13 mouse cellular contexts compared by ENCODE assay signal in the genomic region with DNA sequence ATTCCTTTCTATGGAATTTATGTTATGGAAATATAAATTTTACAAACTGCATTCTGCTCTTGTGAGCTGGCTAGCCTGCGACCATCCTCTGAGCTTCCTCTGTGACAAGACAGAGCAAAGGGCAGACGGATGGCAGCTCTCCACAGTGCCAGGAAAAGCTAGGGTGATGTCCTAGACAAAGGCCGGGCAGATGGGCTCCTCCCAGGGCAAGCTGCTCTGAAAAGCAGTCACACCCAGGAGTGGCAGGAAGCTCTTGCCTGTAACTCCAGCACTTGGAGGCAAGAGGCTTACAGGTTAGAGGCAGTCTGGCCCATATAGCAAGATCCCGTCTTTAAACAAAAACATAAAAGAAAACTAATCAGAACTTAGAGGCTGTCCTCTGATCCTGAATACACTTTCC. TPM values are rescaled to one million over a fixed set of nuclear protein-coding genes. Genes with fewer than 3 reads are reported as not detected.
A peak's percentile ranks its signal among the peaks of the same experiment; 100 is the strongest.
DNase-seq lines count a peak whose midpoint lies in the region; ATAC-seq lines count a peak whose summit lies in the region.
"Had no signal": no experiment of that assay in that cellular context is flagged by ENCODE, and none has a peak within 500 bp of the region (broad histone marks: within the 10 kb centered on the region; RNA-seq: fewer than 3 reads in every experiment).

No protein-coding gene starts in this region.

- peaks cover 59% of the 10 kb centered on the region for H3K36me3 ChIP-seq in hindbrain, embryonic 12.5 days
- peaks cover 82% of the 10 kb centered on the region for H3K36me3 ChIP-seq in hindbrain, embryonic 14.5 days (replicated peaks; ENCODE audit: control insufficient read depth, insufficient read depth)
- peaks cover 52% of the 10 kb centered on the region for H3K36me3 ChIP-seq in midbrain, embryonic 12.5 days
- peaks cover 49% of the 10 kb centered on the region; the same call in 1 of the 2 replicates for H3K36me3 ChIP-seq in midbrain, embryonic 15.5 days (replicated peaks)
- peaks cover 56% of the 10 kb centered on the region for H3K36me3 ChIP-seq in forebrain, embryonic 12.5 days (replicated peaks)

- H3K4me2 ChIP-seq in hindbrain, embryonic 12.5 days (replicated peaks), result no peak overlapping the region
- no peak overlapping the region for H3K4me2 ChIP-seq in hindbrain, embryonic 14.5 days (replicated peaks)
- H3K4me2 ChIP-seq in midbrain, embryonic 12.5 days (replicated peaks), result no peak overlapping the region
- H3K4me2 ChIP-seq in midbrain, embryonic 15.5 days, result no peak overlapping the region
- no peak overlapping the region for H3K4me2 ChIP-seq in forebrain, embryonic 12.5 days

- H3K9me3 ChIP-seq in hindbrain, embryonic 12.5 days (replicated peaks), result no peaks in the 10 kb centered on the region
- H3K9me3 ChIP-seq in hindbrain, embryonic 14.5 days (ENCODE audit: control insufficient read depth, low read length), result no peaks in the 10 kb centered on the region
- H3K9me3 ChIP-seq in midbrain, embryonic 12.5 days, result no peaks in the 10 kb centered on the region
- H3K9me3 ChIP-seq in midbrain, embryonic 15.5 days, result no peaks in the 10 kb centered on the region
- no peaks in the 10 kb centered on the region for H3K9me3 ChIP-seq in forebrain, embryonic 12.5 days
- H3K9me3 ChIP-seq: forebrain, embryonic 10.5 days had no signal

- H3K9ac ChIP-seq in hindbrain, embryonic 12.5 days, result no peak overlapping the region
- no peak overlapping the region for H3K9ac ChIP-seq in hindbrain, embryonic 14.5 days
- H3K9ac ChIP-seq in midbrain, embryonic 12.5 days (replicated peaks), result no peak overlapping the region
- H3K9ac ChIP-seq in midbrain, embryonic 15.5 days, result no peak overlapping the region
- H3K9ac ChIP-seq in forebrain, embryonic 12.5 days, result no peak overlapping the region

- peaks cover 33% of the 10 kb centered on the region for H3K4me1 ChIP-seq in hindbrain, embryonic 12.5 days
- peaks cover 18% of the 10 kb centered on the region for H3K4me1 ChIP-seq in hindbrain, embryonic 14.5 days (replicated peaks; ENCODE audit: control insufficient read depth, insufficient read depth, low read length)
- peaks cover 23% of the 10 kb centered on the region for H3K4me1 ChIP-seq in midbrain, embryonic 12.5 days
- H3K4me1 ChIP-seq in midbrain, embryonic 15.5 days, result peaks cover 20% of the 10 kb centered on the region
- H3K4me1 ChIP-seq in forebrain, embryonic 12.5 days, result peaks cover 24% of the 10 kb centered on the region

- DNase-seq in hindbrain, embryonic 14.5 days (ENCODE audit: low spot score), result no peak
- DNase-seq in cerebellum, postnatal 36 days, result peak; percentile 68 to 69
- DNase-seq in retina, embryonic 14.5 days (ENCODE audit: low spot score), result peak; percentile 24
- DNase-seq in thymus, postnatal 25 days, result no peak
- DNase-seq: gastrocnemius, postnatal 10 days had no signal

- 0 out of 2 replicates have a peak overlapping the region, but pooled peaks have one; percentile 25 for H3K27ac ChIP-seq in hindbrain, embryonic 12.5 days
- H3K27ac ChIP-seq in hindbrain, embryonic 14.5 days, result no peak overlapping the region
- 0 out of 2 replicates have a peak overlapping the region, but pooled peaks have one; percentile 21 for H3K27ac ChIP-seq in midbrain, embryonic 12.5 days (replicated peaks)
- H3K27ac ChIP-seq in midbrain, embryonic 15.5 days, result no peak overlapping the region
- H3K27ac ChIP-seq in forebrain, embryonic 12.5 days, result no peak overlapping the region

- WGBS in hindbrain, embryonic 12.5 days, result 46% methylated on average over 4 of the region's 4 CpGs
- WGBS in hindbrain, embryonic 14.5 days, result 47% methylated on average over 4 of the region's 4 CpGs
- WGBS in midbrain, embryonic 12.5 days, result 66% methylated on average over 4 of the region's 4 CpGs
- 70% methylated on average over 4 of the region's 4 CpGs for WGBS in midbrain, embryonic 15.5 days
- 86% methylated on average over 4 of the region's 4 CpGs for WGBS in forebrain, embryonic 12.5 days

- ATAC-seq in hindbrain, embryonic 12.5 days (ENCODE audit: low FRiP score), result no peak
- ATAC-seq in hindbrain, embryonic 14.5 days (ENCODE audit: low FRiP score), result no peak
- no peak for ATAC-seq in midbrain, embryonic 12.5 days (ENCODE audit: low FRiP score, low read depth)
- no peak for ATAC-seq in midbrain, embryonic 15.5 days (replicated peaks)
- no peak for ATAC-seq in forebrain, embryonic 12.5 days (ENCODE audit: low FRiP score)
- ATAC-seq: intestine, postnatal 0 days had no signal

- no peaks in the 10 kb centered on the region for H3K27me3 ChIP-seq in hindbrain, embryonic 12.5 days
- H3K27me3 ChIP-seq in hindbrain, embryonic 14.5 days (ENCODE audit: control insufficient read depth, insufficient read depth, low read length), result no peaks in the 10 kb centered on the region
- H3K27me3 ChIP-seq in midbrain, embryonic 12.5 days, result no peaks in the 10 kb centered on the region
- H3K27me3 ChIP-seq in midbrain, embryonic 15.5 days (replicated peaks), result no peaks in the 10 kb centered on the region
- H3K27me3 ChIP-seq in forebrain, embryonic 12.5 days, result no peaks in the 10 kb centered on the region

- no peak overlapping the region for H3K4me3 ChIP-seq in hindbrain, embryonic 12.5 days
- H3K4me3 ChIP-seq in hindbrain, embryonic 14.5 days (replicated peaks; ENCODE audit: low read length), result no peak overlapping the region
- no peak overlapping the region for H3K4me3 ChIP-seq in midbrain, embryonic 12.5 days
- H3K4me3 ChIP-seq in midbrain, embryonic 15.5 days, result no peak overlapping the region
- no peak overlapping the region for H3K4me3 ChIP-seq in forebrain, embryonic 12.5 days (replicated peaks)
- H3K4me3 ChIP-seq: forebrain, embryonic 10.5 days had no signal

RNA-seq across cellular contexts. Expression of a gene that starts 19.3 kb away (rescaled TPM):
- 47.2 and 57.1 TPM in 2 replicates for polyA plus RNA-seq in hindbrain, embryonic 12.5 days (2016; fragmentation: Nextera tagmentation; extraction: Ambion mirVana)
- polyA plus RNA-seq in hindbrain, embryonic 14.5 days (2014; fragmentation: Nextera tagmentation; extraction: Ambion mirVana), result 44.3 and 45.1 TPM in 2 replicates
- 48.4 and 52.6 TPM in 2 replicates for polyA plus RNA-seq in midbrain, embryonic 12.5 days (2016; fragmentation: Nextera tagmentation; extraction: Ambion mirVana)
- 51.6 and 52.9 TPM in 2 replicates for polyA plus RNA-seq in midbrain, embryonic 15.5 days (2015; fragmentation: Nextera tagmentation; extraction: Ambion mirVana)
- 43.0 and 50.4 TPM in 2 replicates for polyA plus RNA-seq in forebrain, embryonic 12.5 days (2016; fragmentation: Nextera tagmentation; extraction: Ambion mirVana)

RNA-seq across cellular contexts. Expression of a gene that starts 20.1 kb away (rescaled TPM):
- 80.2 and 81.9 TPM in 2 replicates for polyA plus RNA-seq in hindbrain, embryonic 12.5 days (2016; fragmentation: Nextera tagmentation; extraction: Ambion mirVana)
- polyA plus RNA-seq in hindbrain, embryonic 14.5 days (2014; fragmentation: Nextera tagmentation; extraction: Ambion mirVana), result 45.5 and 48.9 TPM in 2 replicates
- 71.1 and 77.7 TPM in 2 replicates for polyA plus RNA-seq in midbrain, embryonic 12.5 days (2016; fragmentation: Nextera tagmentation; extraction: Ambion mirVana)
- polyA plus RNA-seq in midbrain, embryonic 15.5 days (2015; fragmentation: Nextera tagmentation; extraction: Ambion mirVana), result 31.1 and 34.7 TPM in 2 replicates
- polyA plus RNA-seq in forebrain, embryonic 12.5 days (2016; fragmentation: Nextera tagmentation; extraction: Ambion mirVana), result 60.4 and 61.1 TPM in 2 replicates

RNA-seq across cellular contexts. Expression of a gene that starts 28.7 kb away (rescaled TPM):
- 165 TPM in 2 replicates for polyA plus RNA-seq in hindbrain, embryonic 12.5 days (2016; fragmentation: Nextera tagmentation; extraction: Ambion mirVana)
- 290 and 308 TPM in 2 replicates for polyA plus RNA-seq in hindbrain, embryonic 14.5 days (2014; fragmentation: Nextera tagmentation; extraction: Ambion mirVana)
- polyA plus RNA-seq in midbrain, embryonic 12.5 days (2016; fragmentation: Nextera tagmentation; extraction: Ambion mirVana), result 154 and 167 TPM in 2 replicates
- polyA plus RNA-seq in midbrain, embryonic 15.5 days (2015; fragmentation: Nextera tagmentation; extraction: Ambion mirVana), result 270 and 271 TPM in 2 replicates
- 160 and 163 TPM in 2 replicates for polyA plus RNA-seq in forebrain, embryonic 12.5 days (2016; fragmentation: Nextera tagmentation; extraction: Ambion mirVana)

RNA-seq across cellular contexts. Expression of a gene that starts 58.9 kb away (rescaled TPM):
- polyA plus RNA-seq in hindbrain, embryonic 12.5 days (2016; fragmentation: Nextera tagmentation; extraction: Ambion mirVana), result not detected in 2 replicates
- polyA plus RNA-seq in hindbrain, embryonic 14.5 days (2014; fragmentation: Nextera tagmentation; extraction: Ambion mirVana), result not detected in 2 replicates
- not detected in 2 replicates for polyA plus RNA-seq in midbrain, embryonic 12.5 days (2016; fragmentation: Nextera tagmentation; extraction: Ambion mirVana)
- polyA plus RNA-seq in midbrain, embryonic 15.5 days (2015; fragmentation: Nextera tagmentation; extraction: Ambion mirVana), result not detected in 2 replicates
- not detected in 2 replicates for polyA plus RNA-seq in forebrain, embryonic 12.5 days (2016; fragmentation: Nextera tagmentation; extraction: Ambion mirVana)
- polyA plus RNA-seq: forebrain, embryonic 10.5 days; heart, embryonic 16.5 days; intestine, postnatal 0 days; limb, embryonic 14.5 days had no signal

Comparison
In these comparisons a context has a peak if more than half of its experiments do, and no peak if none do; other contexts are left out.
1. H3K27ac ChIP-seq: peak in hindbrain, embryonic 12.5 days (single experiment) and midbrain, embryonic 12.5 days (single experiment); none in hindbrain, embryonic 14.5 days (single experiment), midbrain, embryonic 15.5 days (single experiment) and forebrain, embryonic 12.5 days (single experiment).
2. DNase-seq: peak in cerebellum, postnatal 36 days (2 of 2) and retina, embryonic 14.5 days (single experiment); none in hindbrain, embryonic 14.5 days (single experiment) and thymus, postnatal 25 days (single experiment).